Mouse (Mus musculus) layer of hippocampus, postnatal 14 days (tissue): ENCODE data around the gene Zfp598. TPM values are rescaled to one million over a fixed set of nuclear protein-coding genes. Genes with fewer than 3 reads are reported as not detected.
"Not testable (repeated sequence)": the region's sequence is repeated elsewhere in the genome, so short reads cannot be mapped to it uniquely, and the experiment has no call there.

ENCODE experiments used
- DNase-seq, 2 experiments: peaks; one replicate each; pipeline ENCODE4 v3.0.0; 2021 to 2022; ENCODE audit warnings: low spot score in 2 of 2, mixed read lengths in 1 of 2
- total RNA-seq, 2 experiments: library from RNA; stranded (reverse); gene quantifications; 2 replicates each; pipeline ENCODE4 v1.2.3; 2021

Zfp598 gene
- total RNA-seq, 2 experiments from 2014 or later: 36.5 to 40.7 TPM

GRCm38 (mm10) chr17:24686514-24686913 is 17.0 kb downstream of the Zfp598 start:
- DNase-seq: no peak

GRCm38 (mm10) chr17:24687146-24687595 is 17.7 kb downstream of the Zfp598 start:
- DNase-seq: no peak

- DNase-seq: no peak
Measured at GRCm38 (mm10) chr17:24687599-24687998, 18.1 kb downstream of the Zfp598 start.

- peak in 1 of 2 experiments; percentile 50 for DNase-seq
Measured at GRCm38 (mm10) chr17:24689251-24690081, 20.0 kb downstream of the Zfp598 start, which contains the start of gene Syngr3. TSS of gene Syngr3 (minus strand) at chr17:24689955.

DNA sequence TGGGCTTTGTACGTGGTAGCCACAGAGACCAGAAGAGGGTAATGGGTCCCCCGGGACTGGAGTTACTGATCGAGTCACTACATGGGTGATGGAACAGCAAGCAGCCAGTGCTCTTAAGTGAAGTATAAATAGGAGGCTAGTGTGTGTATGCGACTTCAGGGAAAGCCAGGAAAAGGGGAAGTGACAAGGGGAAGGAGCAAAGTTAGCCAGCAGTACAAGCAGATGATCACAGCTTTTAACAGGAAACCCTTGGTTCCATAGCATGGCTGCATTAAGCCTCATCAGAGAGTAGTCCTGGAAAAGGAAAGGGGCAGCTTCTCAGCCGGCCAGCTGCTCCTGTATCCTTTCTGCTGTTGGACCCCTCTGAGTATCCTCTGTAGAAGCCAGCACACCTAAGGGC is 22.9 kb downstream of the Zfp598 start:
- DNase-seq: no peak

DNA sequence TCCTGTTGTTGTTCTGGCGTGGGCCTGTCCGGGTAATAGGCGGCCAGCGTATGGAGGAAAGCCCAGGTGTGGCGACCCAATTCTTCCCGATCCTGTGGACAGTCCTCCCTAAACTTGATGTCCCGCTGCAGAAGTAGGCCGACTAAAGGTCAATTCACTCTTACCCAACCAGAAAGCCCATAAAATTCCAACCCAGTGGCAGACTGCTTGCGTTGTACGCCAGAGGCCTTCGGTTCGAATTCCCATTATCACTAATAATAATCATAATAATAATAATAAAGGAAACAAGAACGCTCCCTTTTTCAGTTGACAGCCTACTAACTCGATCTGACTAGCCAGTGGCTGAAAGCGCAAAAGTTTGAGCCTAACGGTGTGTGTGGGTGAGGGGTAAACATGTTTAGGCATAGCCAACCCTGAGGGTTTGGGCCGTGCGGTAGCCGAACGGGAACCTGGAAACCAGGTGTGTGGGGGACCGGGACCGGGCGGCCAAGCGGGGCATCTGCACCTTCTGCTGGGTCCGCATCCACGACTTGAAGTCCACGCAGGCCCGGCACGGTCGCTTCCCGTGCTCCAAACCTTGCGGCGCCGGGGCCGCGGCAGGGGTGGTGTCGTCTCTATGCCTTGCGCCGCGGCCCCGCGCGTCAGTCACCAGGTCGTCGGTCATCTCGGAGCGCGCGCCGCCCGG is 26.0 kb downstream of the Zfp598 start:
- no peak for DNase-seq

GRCm38 (mm10) chr17:24696011-24696697 is 26.7 kb downstream of the Zfp598 start, which contains the start of the genes Gfer and Noxo1:
TSS of gene Gfer (minus strand) at chr17:24696156.
TSS of gene Noxo1 (plus strand) at chr17:24696234.
- DNase-seq: peak; percentile 75 to 80

- no peak for DNase-seq
Measured at GRCm38 (mm10) chr17:24697985-24698384, 28.5 kb downstream of the Zfp598 start.

- DNase-seq: no peak
Measured at GRCm38 (mm10) chr17:24698715-24699114, 29.2 kb downstream of the Zfp598 start.

GRCm38 (mm10) chr17:24699473-24699872 is 30.0 kb downstream of the Zfp598 start:
- DNase-seq: no peak

DNA sequence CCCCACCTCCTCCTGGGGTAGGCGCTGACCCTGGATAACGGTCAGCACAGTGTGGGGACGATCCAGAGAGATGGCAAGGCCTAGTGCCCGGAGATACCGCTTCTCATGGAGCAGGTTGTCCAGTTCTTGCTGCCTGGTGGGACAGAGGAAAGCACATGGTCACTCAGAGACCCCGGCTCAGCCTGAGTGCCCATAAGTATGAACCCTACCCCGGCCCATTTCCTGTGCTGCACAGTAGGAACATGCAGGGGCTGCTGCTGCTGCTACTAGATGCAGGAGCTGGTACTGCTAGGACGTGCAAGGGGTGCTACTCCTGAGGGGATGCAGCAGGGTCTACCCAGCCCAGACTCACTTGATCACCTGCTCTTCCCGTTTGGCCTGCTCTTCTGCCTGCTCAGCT is 31.8 kb downstream of the Zfp598 start:
- no peak for DNase-seq

DNA sequence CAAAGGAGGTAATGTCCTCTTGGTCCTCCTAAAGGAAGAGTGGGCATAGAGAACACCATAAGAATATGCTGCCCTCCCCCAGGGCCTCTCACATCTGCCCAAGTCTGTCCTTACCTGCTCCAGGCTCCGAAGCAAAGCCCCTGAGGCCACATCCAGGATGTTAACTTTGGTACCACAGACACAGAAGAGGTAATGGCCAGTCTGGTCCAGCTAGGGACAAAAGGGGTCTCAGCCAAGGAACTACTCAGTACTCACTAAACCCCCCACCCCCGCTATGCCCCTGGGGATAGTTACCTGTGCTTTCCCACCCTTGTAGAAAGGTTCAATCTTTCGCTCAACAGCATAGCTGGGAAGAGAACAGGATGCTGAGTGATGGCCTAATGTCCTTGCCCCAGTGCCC is 36.3 kb downstream of the Zfp598 start:
- DNase-seq: no peak

- DNase-seq: peak; percentile 94 to 95
Measured at GRCm38 (mm10) chr17:24706982-24707800, 37.7 kb downstream of the Zfp598 start, which contains the start of gene Tbl3. TSS of gene Tbl3 (minus strand) at chr17:24707660.

DNA sequence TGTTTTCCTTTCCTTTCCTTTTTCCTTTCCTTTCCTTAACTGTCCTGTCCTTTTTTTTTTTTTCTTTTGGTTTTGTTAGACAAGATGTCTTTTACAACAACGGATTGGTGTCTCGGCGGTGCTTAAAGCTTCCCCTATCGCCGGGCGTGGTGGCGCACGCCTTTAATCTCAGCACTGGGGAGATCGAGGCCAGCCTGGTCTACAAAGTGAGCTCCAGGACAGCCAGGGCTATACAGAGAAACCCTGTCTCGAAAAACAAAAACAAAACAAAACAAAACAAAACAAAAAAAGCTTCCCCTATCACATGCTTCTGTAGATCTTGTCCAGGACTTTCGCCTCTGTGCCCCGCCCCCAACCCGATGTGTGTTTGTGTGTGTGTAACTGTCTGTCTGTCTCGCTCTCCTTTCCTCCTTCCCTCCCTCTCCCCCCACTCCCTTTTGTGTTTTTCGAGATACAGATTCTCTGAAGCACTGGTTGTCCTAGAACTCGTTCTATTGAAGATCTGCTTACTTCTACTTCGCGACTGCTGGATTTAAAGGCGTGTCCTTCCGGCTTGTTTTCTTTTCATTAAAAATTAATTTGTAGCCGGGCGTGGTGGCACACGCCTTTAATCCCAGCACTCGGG is 38.4 kb downstream of the Zfp598 start:
- DNase-seq: no peak

DNA sequence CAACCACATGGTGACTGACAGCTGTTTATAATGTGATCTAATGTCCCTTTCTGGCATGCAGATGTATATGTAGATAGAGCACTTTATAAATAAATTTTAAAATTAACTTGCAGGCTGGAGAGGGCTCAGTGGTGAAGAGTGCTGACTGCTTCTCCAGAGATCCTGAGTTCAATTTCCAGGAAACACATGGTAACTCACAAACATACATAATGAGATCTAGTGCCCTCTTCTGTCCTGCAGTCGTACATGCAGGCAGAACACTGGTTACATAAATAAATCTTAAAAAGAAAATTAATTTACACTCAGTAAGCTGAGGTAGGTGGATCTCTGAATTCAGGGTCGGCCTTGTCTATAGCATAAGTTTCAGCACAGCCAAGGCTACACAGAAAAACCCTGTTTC is 39.2 kb downstream of the Zfp598 start:
- no peak for DNase-seq

DNA sequence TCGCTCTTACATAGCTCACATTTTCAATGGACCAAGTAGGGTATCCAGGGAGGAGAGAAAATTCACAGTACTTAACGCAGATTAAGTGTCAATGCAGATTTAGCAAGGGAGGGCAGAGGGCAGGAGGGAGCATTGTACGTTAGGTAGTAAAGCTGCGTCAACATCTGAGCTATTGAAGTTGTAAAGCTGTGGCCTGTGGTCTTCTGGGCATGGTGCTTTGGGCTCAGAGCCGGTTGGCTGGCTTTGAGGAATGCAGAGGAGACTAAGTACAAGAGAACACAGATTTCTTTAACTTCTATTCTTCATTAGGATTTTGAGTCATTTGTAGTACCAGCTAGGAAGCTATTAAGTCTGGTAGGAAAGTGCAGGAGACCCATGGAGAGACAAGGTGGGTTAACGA is 46.1 kb downstream of the Zfp598 start:
- DNase-seq: no peak

GRCm38 (mm10) chr17:24716166-24716682 is 46.7 kb downstream of the Zfp598 start:
- DNase-seq: no peak

DNA sequence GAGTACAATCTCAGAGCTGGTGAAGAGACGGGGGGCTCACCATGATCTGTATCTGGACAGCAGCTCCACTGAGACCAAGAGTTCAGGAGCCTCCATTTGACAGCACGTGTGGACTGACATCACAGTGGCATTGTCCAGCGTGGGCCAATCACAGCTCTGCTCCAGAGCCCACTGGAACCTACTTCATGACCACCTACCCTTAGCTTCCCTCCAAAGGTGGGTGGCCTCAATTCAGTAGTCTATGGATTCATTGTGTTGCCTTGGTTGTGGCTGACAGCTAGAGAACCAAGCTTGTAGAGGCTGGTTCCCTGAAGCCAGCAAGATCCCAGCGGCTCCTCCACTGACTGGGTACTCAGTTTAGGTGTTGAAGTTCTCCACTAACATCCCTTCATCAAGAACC is 48.5 kb downstream of the Zfp598 start, which contains the start of the genes Rnf151 and Rps2:
Gene Rnf151, minus strand, starts transcription at position 121 of the 400 bp plus-strand sequence.
Gene Rps2, plus strand, starts transcription at position 174 of the 400 bp plus-strand sequence.
- DNase-seq: no peak

DNA sequence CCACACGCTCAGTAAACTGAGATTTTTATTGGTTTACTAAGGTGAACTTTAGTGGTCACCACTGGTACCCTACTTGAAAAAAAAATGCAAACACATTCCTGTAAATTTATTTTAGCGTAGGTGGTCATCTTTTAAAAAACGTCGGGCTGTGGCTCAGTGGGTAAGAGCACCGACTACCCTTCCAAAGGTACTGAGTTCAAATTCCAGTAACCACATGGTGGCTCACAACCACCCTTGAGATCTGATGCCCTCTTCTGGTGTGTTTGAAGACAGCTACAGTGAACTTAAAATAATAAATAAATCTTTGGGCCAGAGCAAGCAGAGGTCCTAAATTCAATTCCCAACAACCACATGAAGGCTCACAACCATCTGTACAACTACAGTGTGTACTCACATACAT is 49.5 kb downstream of the Zfp598 start:
- not testable (repeated sequence) for DNase-seq
